Mouse (Mus musculus): Measurements from ENCODE around the gene Sema6d. TPM values are rescaled to one million over a fixed set of nuclear protein-coding genes. Genes with fewer than 3 reads are reported as not detected.

The Sema6d gene
- polyA plus RNA-seq, 2 experiments: 12.9 to 19.1 TPM

DNA sequence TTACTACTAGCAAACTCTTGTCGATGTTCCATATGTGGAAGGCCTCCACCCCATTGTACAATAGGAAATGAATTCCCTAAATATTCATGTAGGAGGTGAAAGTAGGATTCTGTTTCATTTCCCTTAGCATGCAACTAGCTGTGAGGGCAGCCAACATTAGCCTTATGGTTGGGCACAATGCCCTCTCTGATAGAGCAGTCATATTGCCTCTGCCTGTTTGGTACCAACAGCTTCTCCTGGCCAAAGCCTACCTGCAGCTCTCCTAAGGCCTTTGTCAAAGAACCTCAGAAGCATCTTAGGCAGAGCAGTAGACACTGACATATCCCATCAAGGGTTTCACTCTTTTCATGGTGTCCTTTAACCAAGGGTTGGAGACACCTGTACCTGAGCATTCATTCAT, 578.7 kb downstream of the Sema6d start:
- H3K9ac ChIP-seq (ENCODE audit: low read depth, low read length, severe bottlenecking): no peak overlapping the region

DNA sequence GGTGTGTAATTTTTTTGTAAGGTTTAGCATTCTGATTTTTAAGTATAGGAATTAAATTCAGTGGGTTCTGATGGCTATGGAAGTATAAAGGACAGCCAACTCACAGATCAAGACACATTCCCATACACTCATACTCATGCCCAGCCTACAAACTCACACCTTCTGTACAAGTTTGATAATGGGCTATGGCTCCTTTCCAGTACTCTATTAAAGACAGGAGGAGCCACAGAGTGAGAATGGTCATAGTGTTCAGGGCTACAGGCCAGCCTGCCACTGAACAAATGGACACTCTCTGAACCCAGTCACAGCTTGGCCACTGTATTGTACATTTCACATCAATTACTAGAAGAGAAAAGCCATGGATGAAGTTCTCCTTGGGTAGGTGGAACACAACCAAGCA, 583.3 kb downstream of the Sema6d start:
- Histone ChIP-seq H3K27me3 (ENCODE audit: control insufficient read depth, insufficient read depth, low read length) (no peaks in the 10 kb centered on the region), H3K9me3 (ENCODE audit: control insufficient read depth, low read length) (no peaks in the 10 kb centered on the region), H3K4me2 (replicated peaks; ENCODE audit: low read depth, low read length, severe bottlenecking) (no peak overlapping the region), H3K9ac (ENCODE audit: low read depth, low read length, severe bottlenecking) (no peak overlapping the region), H3K4me1 (ENCODE audit: control insufficient read depth, insufficient read depth, low read length) (no peaks in the 10 kb centered on the region), H3K36me3 (ENCODE audit: control insufficient read depth, insufficient read depth, low read length) (no peaks in the 10 kb centered on the region), H3K4me3 (replicated peaks; ENCODE audit: low read length) (no peak overlapping the region), H3K27ac (replicated peaks; ENCODE audit: low read depth, low read length) (no peak overlapping the region)
- TF ChIP-seq POLR2A (IDR thresholded peaks at IDR 0.05; ENCODE audit: borderline replicate concordance, extremely low read depth, insufficient read depth, insufficient read length): no peak
- DNase-seq (ENCODE audit: low spot score) (no peak), ATAC-seq (ENCODE audit: low FRiP score, low read depth) (no peak)

More for the DNA sequence above, 578.7 kb downstream of the Sema6d start:
- Histone ChIP-seq H3K36me3 (ENCODE audit: control insufficient read depth, insufficient read depth, low read length) (peaks cover 17% of the 10 kb centered on the region), H3K27me3 (ENCODE audit: control insufficient read depth, insufficient read depth, low read length) (no peaks in the 10 kb centered on the region), H3K4me2 (replicated peaks; ENCODE audit: low read depth, low read length, severe bottlenecking) (no peak overlapping the region), H3K27ac (replicated peaks; ENCODE audit: low read depth, low read length) (no peak overlapping the region), H3K4me1 (ENCODE audit: control insufficient read depth, insufficient read depth, low read length) (no peaks in the 10 kb centered on the region), H3K9me3 (ENCODE audit: control insufficient read depth, low read length) (no peaks in the 10 kb centered on the region), H3K4me3 (replicated peaks; ENCODE audit: low read length) (no peak overlapping the region)
- 82% methylated on average over 1 of the region's 1 CpGs for WGBS
- TF ChIP-seq POLR2A (IDR thresholded peaks at IDR 0.05; ENCODE audit: borderline replicate concordance, extremely low read depth, insufficient read depth, insufficient read length): no peak
- DNase-seq (ENCODE audit: low spot score) (no peak), ATAC-seq (ENCODE audit: low FRiP score, low read depth) (no peak)

DNA sequence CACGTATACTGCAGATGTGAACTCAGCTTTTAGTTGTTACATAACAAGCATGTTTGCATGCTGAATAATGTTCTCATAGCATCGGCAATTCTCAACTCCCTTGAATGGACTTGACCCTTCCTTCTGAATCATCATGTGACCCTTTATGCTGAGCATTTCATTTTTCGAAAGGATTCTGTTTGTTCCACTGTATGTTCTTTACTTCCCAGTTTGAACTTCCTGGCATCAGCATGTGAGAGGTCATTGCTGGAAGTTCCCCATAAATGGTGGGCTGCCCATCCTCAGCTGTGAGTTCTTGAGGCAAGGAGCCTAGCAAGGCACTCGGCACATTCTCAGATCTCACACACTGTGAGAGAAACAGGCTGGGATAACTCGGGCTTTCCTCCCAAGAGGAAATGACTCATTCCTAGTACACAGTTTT, 594.7 kb downstream of the Sema6d start:
- no peak for TF ChIP-seq POLR2A (IDR thresholded peaks at IDR 0.05; ENCODE audit: borderline replicate concordance, extremely low read depth, insufficient read depth, insufficient read length)
- H3K4me3 ChIP-seq (replicated peaks; ENCODE audit: low read length): no peak overlapping the region
- no peak for ATAC-seq (ENCODE audit: low FRiP score, low read depth)

DNA sequence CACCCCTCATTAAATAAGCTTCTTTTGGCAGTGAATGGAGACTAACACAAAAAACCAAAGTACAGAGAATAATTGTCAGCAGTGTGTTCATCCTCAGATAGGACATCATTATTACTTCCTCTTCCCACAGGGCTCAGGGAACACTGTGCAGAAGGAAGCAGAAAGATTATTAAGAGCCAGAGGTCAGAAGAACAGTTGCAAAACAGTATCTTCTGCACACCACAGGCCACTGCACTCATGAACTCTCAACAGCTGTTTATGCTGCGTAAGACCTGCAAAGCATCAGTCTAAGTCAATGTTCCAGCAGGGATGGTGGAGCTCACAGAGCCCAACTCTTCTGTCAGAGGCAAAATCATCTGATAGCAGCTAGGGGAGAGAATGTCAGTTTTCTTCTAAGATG, 600.6 kb downstream of the Sema6d start:
- no peaks in the 10 kb centered on the region for H3K9me3 ChIP-seq (ENCODE audit: control insufficient read depth, low read length)
- no peak for DNase-seq (ENCODE audit: low spot score)
- H3K4me1 ChIP-seq (ENCODE audit: control insufficient read depth, insufficient read depth, low read length): no peaks in the 10 kb centered on the region
- TF ChIP-seq POLR2A (IDR thresholded peaks at IDR 0.05; ENCODE audit: borderline replicate concordance, extremely low read depth, insufficient read depth, insufficient read length): no peak
- 100% methylated on average over 1 of the region's 1 CpGs for WGBS
- H3K27ac ChIP-seq (replicated peaks; ENCODE audit: low read depth, low read length): no peak overlapping the region
- no peak overlapping the region for H3K4me2 ChIP-seq (replicated peaks; ENCODE audit: low read depth, low read length, severe bottlenecking)
- no peak for ATAC-seq (ENCODE audit: low FRiP score, low read depth)
- H3K4me3 ChIP-seq (replicated peaks; ENCODE audit: low read length): no peak overlapping the region
- no peak overlapping the region for H3K9ac ChIP-seq (ENCODE audit: low read depth, low read length, severe bottlenecking)
- no peaks in the 10 kb centered on the region for H3K27me3 ChIP-seq (ENCODE audit: control insufficient read depth, insufficient read depth, low read length)
- H3K36me3 ChIP-seq (ENCODE audit: control insufficient read depth, insufficient read depth, low read length): no peaks in the 10 kb centered on the region

More for the DNA sequence above, 594.7 kb downstream of the Sema6d start:
- Histone ChIP-seq H3K36me3 (ENCODE audit: control insufficient read depth, insufficient read depth, low read length) (no peaks in the 10 kb centered on the region), H3K9ac (ENCODE audit: low read depth, low read length, severe bottlenecking) (no peak overlapping the region), H3K4me2 (replicated peaks; ENCODE audit: low read depth, low read length, severe bottlenecking) (no peak overlapping the region), H3K27ac (replicated peaks; ENCODE audit: low read depth, low read length) (no peak overlapping the region), H3K4me1 (ENCODE audit: control insufficient read depth, insufficient read depth, low read length) (no peaks in the 10 kb centered on the region), H3K9me3 (ENCODE audit: control insufficient read depth, low read length) (no peaks in the 10 kb centered on the region), H3K27me3 (ENCODE audit: control insufficient read depth, insufficient read depth, low read length) (no peaks in the 10 kb centered on the region)
- WGBS: 83% methylated on average over 5 of the region's 5 CpGs
- no peak for DNase-seq (ENCODE audit: low spot score)

DNA sequence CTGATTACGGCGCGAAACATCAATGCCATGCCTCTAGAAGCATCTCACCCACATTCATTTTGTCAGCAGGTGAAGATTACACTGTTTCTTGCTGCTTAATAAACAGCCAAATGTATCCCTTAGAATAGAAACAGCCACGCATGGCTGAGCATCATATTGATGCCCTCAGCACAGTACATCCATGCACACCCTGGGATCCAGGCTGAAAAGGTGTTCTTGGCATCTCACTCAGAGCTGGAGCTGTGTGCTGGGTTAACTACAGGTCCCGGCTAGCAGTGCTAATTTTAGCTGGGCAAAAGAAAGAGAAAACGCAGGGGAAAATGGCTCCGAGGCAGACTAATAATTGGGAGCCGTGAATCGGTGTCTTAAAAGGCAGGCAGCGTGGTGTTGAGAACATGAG, 612.9 kb downstream of the Sema6d start:
- H3K9me3 ChIP-seq (ENCODE audit: control insufficient read depth, low read length): no peaks in the 10 kb centered on the region
- no peak for ATAC-seq (ENCODE audit: low FRiP score, low read depth)
- peaks cover 20% of the 10 kb centered on the region for H3K4me1 ChIP-seq (ENCODE audit: control insufficient read depth, insufficient read depth, low read length)
- H3K4me3 ChIP-seq (replicated peaks; ENCODE audit: low read length): no peak overlapping the region
- H3K4me2 ChIP-seq (replicated peaks; ENCODE audit: low read depth, low read length, severe bottlenecking): no peak overlapping the region
- no peak overlapping the region for H3K27ac ChIP-seq (replicated peaks; ENCODE audit: low read depth, low read length)
- no peak for TF ChIP-seq POLR2A (IDR thresholded peaks at IDR 0.05; ENCODE audit: borderline replicate concordance, extremely low read depth, insufficient read depth, insufficient read length)
- no peaks in the 10 kb centered on the region for H3K36me3 ChIP-seq (ENCODE audit: control insufficient read depth, insufficient read depth, low read length)
- no peak for DNase-seq (ENCODE audit: low spot score)
- H3K9ac ChIP-seq (ENCODE audit: low read depth, low read length, severe bottlenecking): no peak overlapping the region
- H3K27me3 ChIP-seq (ENCODE audit: control insufficient read depth, insufficient read depth, low read length): no peaks in the 10 kb centered on the region
- 80% methylated on average over 10 of the region's 10 CpGs for WGBS

DNA sequence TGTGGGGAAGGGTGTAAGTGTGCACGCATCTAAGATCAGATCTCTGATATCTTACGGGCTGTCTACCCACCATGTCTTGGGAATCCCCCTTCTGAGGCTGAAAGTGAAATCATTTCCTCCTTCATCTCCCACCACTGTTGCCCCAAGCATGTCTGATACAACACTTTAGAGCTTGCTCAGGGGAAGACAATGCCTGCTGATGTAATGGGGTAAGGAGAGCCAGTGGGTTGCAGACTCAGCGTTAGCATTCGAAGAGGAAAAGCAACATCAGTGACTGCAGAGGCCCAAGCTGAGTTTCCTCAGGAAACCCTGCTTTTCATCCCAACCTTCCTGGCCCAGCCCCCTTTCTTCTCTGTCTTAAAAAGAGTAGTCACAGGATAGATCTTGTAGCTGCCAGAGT, 615.2 kb downstream of the Sema6d start:
- no peak for TF ChIP-seq POLR2A (IDR thresholded peaks at IDR 0.05; ENCODE audit: borderline replicate concordance, extremely low read depth, insufficient read depth, insufficient read length)
- ATAC-seq (ENCODE audit: low FRiP score, low read depth) (no peak), DNase-seq (ENCODE audit: low spot score) (peak; percentile 6)
- no peaks in the 10 kb centered on the region for H3K27me3 ChIP-seq (ENCODE audit: control insufficient read depth, insufficient read depth, low read length)
- no peak overlapping the region for H3K4me2 ChIP-seq (replicated peaks; ENCODE audit: low read depth, low read length, severe bottlenecking)
- no peaks in the 10 kb centered on the region for H3K36me3 ChIP-seq (ENCODE audit: control insufficient read depth, insufficient read depth, low read length)
- H3K4me3 ChIP-seq (replicated peaks; ENCODE audit: low read length): no peak overlapping the region
- H3K27ac ChIP-seq (replicated peaks; ENCODE audit: low read depth, low read length): no peak overlapping the region
- H3K9ac ChIP-seq (ENCODE audit: low read depth, low read length, severe bottlenecking): no peak overlapping the region
- WGBS: 67% methylated on average over 4 of the region's 4 CpGs
- no peaks in the 10 kb centered on the region for H3K9me3 ChIP-seq (ENCODE audit: control insufficient read depth, low read length)
- peaks cover 20% of the 10 kb centered on the region for H3K4me1 ChIP-seq (ENCODE audit: control insufficient read depth, insufficient read depth, low read length)

All from limb, embryonic 14.5 days (tissue).